Mouse (Mus musculus): ENCODE data around the gene Rnf212. TPM values are rescaled to one million over a fixed set of nuclear protein-coding genes. Genes with fewer than 3 reads are reported as not detected.

The Rnf212 gene
- total RNA-seq, 2 experiments from 2014 or later = not detected

Other genes starting within 250 kb of the Rnf212 start
- gene Cplx1, start 225.0 kb downstream of the Rnf212 start, total RNA-seq (2021) = under 1 TPM; 0.27 to 0.31 TPM
- gene Gak, start 145.2 kb downstream of the Rnf212 start, total RNA-seq (2021) = 10 to 100 TPM; 35.6 to 36.2 TPM
- gene Tmem175, start 145.2 kb downstream of the Rnf212 start, total RNA-seq (2021) = 10 to 100 TPM; 11.3 to 12.9 TPM
- gene Idua, start 114.7 kb downstream of the Rnf212 start, total RNA-seq (2021) = 1 to 10 TPM; 8.3 to 9.9 TPM
- gene Dgkq, start 105.3 kb downstream of the Rnf212 start, total RNA-seq (2021) = 10 to 100 TPM in 1 of 2 experiments, 1 to 10 TPM in 1; 9.7 to 12.2 TPM
- under 1 TPM; 0.15 to 0.36 TPM for gene Slc26a1, start 99.4 kb downstream of the Rnf212 start, total RNA-seq (2021)
- gene Fgfrl1, start 82.6 kb downstream of the Rnf212 start, total RNA-seq (2021) = 100 to 1,000 TPM; 172 to 194 TPM
- not detected for gene Tmed11, start 20.4 kb upstream of the Rnf212 start, total RNA-seq (2021)
- not detected for gene Vmn2r8, start 33.9 kb upstream of the Rnf212 start, total RNA-seq (2021)
- gene Vmn2r9, start 77.6 kb upstream of the Rnf212 start, total RNA-seq (2021) = not detected
- not detected for gene Vmn2r10, start 231.5 kb upstream of the Rnf212 start, total RNA-seq (2021)

All from gastrocnemius, postnatal 4 days (tissue).